Mouse (Mus musculus) midbrain, embryonic 12.5 days (tissue): ENCODE results near the gene Ric3. TPM values are rescaled to one million over a fixed set of nuclear protein-coding genes. Genes with fewer than 3 reads are reported as not detected.

Experiments
- ATAC-seq: fragments of 200-750 bp; cut with Nextera tagmentation; 2 replicates; pipeline ENCODE4 v1.8.0; 2017; ENCODE audit warnings: low read depth, moderate TSS enrichment, moderate library complexity; ENCODE audit not compliant: low FRiP score
- H3K27ac ChIP-seq: fragments of 300-500 bp; sonication (generic); replicated peaks from 2 replicates; pipeline ENCODE4 v1.5.1; 2016; ENCODE audit warnings: mild to moderate bottlenecking
- H3K27me3 ChIP-seq: fragments of 300-500 bp; sonication (generic); 2 replicates; pipeline ENCODE4 v1.6.1; 2016; ENCODE audit warnings: mild to moderate bottlenecking
- H3K36me3 ChIP-seq: fragments of 300-500 bp; sonication (generic); 2 replicates; pipeline ENCODE4 v1.6.1; 2016
- H3K4me1 ChIP-seq: fragments of 300-500 bp; sonication (generic); 2 replicates; pipeline ENCODE4 v1.6.1; 2016
- H3K4me2 ChIP-seq: fragments of 300-500 bp; sonication (generic); replicated peaks from 2 replicates; pipeline ENCODE4 v1.6.1; 2016; ENCODE audit warnings: mild to moderate bottlenecking, moderate library complexity
- H3K4me3 ChIP-seq: fragments of 300-500 bp; sonication (generic); 2 replicates; pipeline ENCODE4 v1.5.1; 2016; ENCODE audit warnings: mild to moderate bottlenecking
- H3K9ac ChIP-seq: fragments of 300-500 bp; sonication (generic); replicated peaks from 2 replicates; pipeline ENCODE4 v1.6.1; 2016; ENCODE audit warnings: mild to moderate bottlenecking, moderate library complexity
- H3K9me3 ChIP-seq: fragments of 300-500 bp; sonication (generic); 2 replicates; pipeline ENCODE4 v1.6.1; 2016; ENCODE audit warnings: mild to moderate bottlenecking
- WGBS: fragments of 180-500 bp; shearing (Covaris S2); methylation state at CpG from one replicate; pipeline ENCODE4 v1.1.7; 2016; 5-methylcytosine and 5-hydroxymethylcytosine counted together
- polyA plus RNA-seq: library from polyadenylated mRNA; unstranded; fragments of >200 nt; fragmentation: Nextera tagmentation; extraction: Ambion mirVana; gene quantifications from 2 replicates; pipeline ENCODE4 v1.2.1, GENCODE M21; 2016

Ric3 gene
- polyA plus RNA-seq, 1 experiment from 2014 or later = 29.5 TPM

- Histone ChIP-seq H3K4me3 (no peak overlapping the region), H3K4me2 (no peak overlapping the region), H3K9me3 (no peaks in the 10 kb centered on the region), H3K27me3 (peaks cover 38% of the 10 kb centered on the region), H3K9ac (no peak overlapping the region), H3K36me3 (no peaks in the 10 kb centered on the region), H3K4me1 (peaks cover 32% of the 10 kb centered on the region), H3K27ac (no peak overlapping the region; the same call in 1 of the 2 replicates)
- 48% methylated on average over 5 of the region's 5 CpGs for WGBS
- no peak for ATAC-seq
Observed at GRCm38 (mm10) chr7:109016378-109016923, 66.7 kb downstream of the Ric3 start.

- no peaks in the 10 kb centered on the region for H3K36me3 ChIP-seq
- no peak overlapping the region for H3K4me3 ChIP-seq
- no peak overlapping the region for H3K27ac ChIP-seq
- H3K9ac ChIP-seq = no peak overlapping the region
- WGBS = 89% methylated on average over 7 of the region's 7 CpGs
- peaks cover 36% of the 10 kb centered on the region for H3K4me1 ChIP-seq
- no peaks in the 10 kb centered on the region for H3K9me3 ChIP-seq
- peaks cover 46% of the 10 kb centered on the region for H3K27me3 ChIP-seq
- no peak for ATAC-seq
- H3K4me2 ChIP-seq = no peak overlapping the region
Observed at GRCm38 (mm10) chr7:109014851-109015250, 68.3 kb downstream of the Ric3 start.

- Histone ChIP-seq H3K4me1 (peaks cover 36% of the 10 kb centered on the region), H3K9me3 (no peaks in the 10 kb centered on the region), H3K36me3 (no peaks in the 10 kb centered on the region), H3K27me3 (peaks cover 63% of the 10 kb centered on the region), H3K9ac (peak overlapping the region; percentile 37; the same call in 1 of the 2 replicates), H3K4me2 (peak overlapping the region; percentile 34), H3K27ac (no peak overlapping the region), H3K4me3 (no peak overlapping the region)
- ATAC-seq = no peak
- WGBS = 49% methylated on average over 4 of the region's 4 CpGs
Observed at GRCm38 (mm10) chr7:109012998-109013625, 70.0 kb downstream of the Ric3 start.

GRCm38 (mm10) chr7:109012575-109012974 is 70.6 kb downstream of the Ric3 start:
- Histone ChIP-seq H3K9ac (no peak overlapping the region), H3K4me1 (peaks cover 36% of the 10 kb centered on the region), H3K27me3 (peaks cover 67% of the 10 kb centered on the region), H3K9me3 (no peaks in the 10 kb centered on the region), H3K27ac (no peak overlapping the region), H3K36me3 (no peaks in the 10 kb centered on the region), H3K4me3 (peak overlapping the region; percentile 79), H3K4me2 (peak overlapping the region; percentile 69)
- WGBS = 67% methylated on average over 1 of the region's 1 CpGs
- ATAC-seq = no peak

- peak; percentile 79 for ATAC-seq
- Histone ChIP-seq H3K9me3 (no peaks in the 10 kb centered on the region), H3K27ac (peak overlapping the region; percentile 70), H3K4me1 (peaks cover 33% of the 10 kb centered on the region), H3K4me3 (peak overlapping the region; percentile 79), H3K9ac (peak overlapping the region; percentile 73), H3K36me3 (no peaks in the 10 kb centered on the region), H3K27me3 (peaks cover 68% of the 10 kb centered on the region), H3K4me2 (peak overlapping the region; percentile 69)
- 25% methylated on average over 8 of the region's 8 CpGs for whole genome bisulfite sequencing
Observed at GRCm38 (mm10) chr7:109011596-109012180, 71.4 kb downstream of the Ric3 start.

- H3K27me3 ChIP-seq = peaks cover 68% of the 10 kb centered on the region
- WGBS = under 1% methylated on average over 76 of the region's 82 CpGs
Observed at GRCm38 (mm10) chr7:109010720-109011595, 72.2 kb downstream of the Ric3 start.

GRCm38 (mm10) chr7:109009260-109009659 is 73.9 kb downstream of the Ric3 start:
- ATAC-seq = no peak
- Histone ChIP-seq H3K36me3 (no peaks in the 10 kb centered on the region), H3K4me2 (no peak overlapping the region), H3K4me1 (peaks cover 26% of the 10 kb centered on the region), H3K9ac (no peak overlapping the region), H3K27ac (no peak overlapping the region), H3K4me3 (no peak overlapping the region), H3K9me3 (no peaks in the 10 kb centered on the region), H3K27me3 (peaks cover 67% of the 10 kb centered on the region)
- 100% methylated on average over 1 of the region's 1 CpGs for WGBS

More at GRCm38 (mm10) chr7:109010720-109011595, 72.2 kb downstream of the Ric3 start:
- Histone ChIP-seq H3K4me2 (peak overlapping the region; percentile 69), H3K9ac (peak overlapping the region; percentile 73), H3K4me1 (peaks cover 26% of the 10 kb centered on the region), H3K9me3 (no peaks in the 10 kb centered on the region), H3K36me3 (no peaks in the 10 kb centered on the region), H3K4me3 (peak overlapping the region; percentile 79), H3K27ac (peak overlapping the region; percentile 70)
- peak; percentile 80 for ATAC-seq

- Histone ChIP-seq H3K4me1 (no peaks in the 10 kb centered on the region), H3K4me3 (no peak overlapping the region), H3K36me3 (no peaks in the 10 kb centered on the region), H3K4me2 (no peak overlapping the region), H3K27ac (no peak overlapping the region), H3K9me3 (no peaks in the 10 kb centered on the region), H3K9ac (no peak overlapping the region), H3K27me3 (peaks cover 20% of the 10 kb centered on the region)
- ATAC-seq = no peak
- WGBS = 6% methylated on average over 3 of the region's 3 CpGs
Observed at GRCm38 (mm10) chr7:109003653-109004052, 79.5 kb downstream of the Ric3 start.

- no peak for ATAC-seq
- Histone ChIP-seq H3K27ac (no peak overlapping the region), H3K4me1 (no peaks in the 10 kb centered on the region), H3K9ac (no peak overlapping the region), H3K36me3 (no peaks in the 10 kb centered on the region), H3K4me2 (no peak overlapping the region), H3K9me3 (no peaks in the 10 kb centered on the region), H3K4me3 (no peak overlapping the region), H3K27me3 (peaks cover 10% of the 10 kb centered on the region)
- WGBS = 79% methylated on average over 4 of the region's 4 CpGs
Observed at GRCm38 (mm10) chr7:109001971-109002370, 81.2 kb downstream of the Ric3 start.

- H3K4me1 ChIP-seq = no peaks in the 10 kb centered on the region
- H3K27ac ChIP-seq = no peak overlapping the region
- ATAC-seq = peak; percentile 62; the same call in 1 of the 2 replicates
- no peak overlapping the region for H3K4me3 ChIP-seq
- H3K36me3 ChIP-seq = no peaks in the 10 kb centered on the region
- no peak overlapping the region for H3K9ac ChIP-seq
- no peaks in the 10 kb centered on the region for H3K9me3 ChIP-seq
- 45% methylated on average over 4 of the region's 4 CpGs for WGBS
- H3K27me3 ChIP-seq = peaks cover 5% of the 10 kb centered on the region; the same call in 1 of the 2 replicates
- no peak overlapping the region for H3K4me2 ChIP-seq
Observed at GRCm38 (mm10) chr7:109000315-109000954, 82.7 kb downstream of the Ric3 start.

GRCm38 (mm10) chr7:108996156-108996555 is 87.0 kb downstream of the Ric3 start:
- Histone ChIP-seq H3K9ac (no peak overlapping the region), H3K4me1 (no peaks in the 10 kb centered on the region), H3K4me3 (no peak overlapping the region), H3K27me3 (peaks cover under 1% of the 10 kb centered on the region; the same call in 1 of the 2 replicates), H3K9me3 (no peaks in the 10 kb centered on the region), H3K36me3 (no peaks in the 10 kb centered on the region), H3K27ac (no peak overlapping the region), H3K4me2 (no peak overlapping the region)
- WGBS = 76% methylated on average over 6 of the region's 6 CpGs
- ATAC-seq = no peak
